Mouse (Mus musculus): ENCODE results near the gene Rxfp4.
"Not testable (repeated sequence)": the region's sequence is repeated elsewhere in the genome, so short reads cannot be mapped to it uniquely, and the experiment has no call there.

Rxfp4 gene

DNA sequence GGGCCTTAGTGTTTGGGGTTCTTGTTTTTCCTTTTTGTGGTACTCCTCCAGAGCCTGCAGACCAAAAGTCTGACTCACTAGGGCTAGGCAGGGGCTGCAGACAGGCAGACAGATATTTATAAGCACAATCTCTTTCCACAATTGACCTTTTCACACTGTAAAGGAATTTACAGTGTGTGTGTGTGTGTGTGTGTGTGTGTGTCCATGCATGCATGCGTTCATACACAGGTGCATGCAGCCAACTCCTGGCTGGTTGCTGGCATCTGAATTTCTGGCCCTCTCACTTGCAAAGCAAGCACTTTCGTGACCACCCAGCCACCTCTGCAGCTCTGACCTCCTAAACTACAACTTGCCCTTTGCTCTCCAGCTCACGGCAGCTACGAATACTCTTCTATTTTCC, 43.9 kb downstream of the Rxfp4 start:
- no peak for DNase-seq (ENCODE audit: low spot score)

DNA sequence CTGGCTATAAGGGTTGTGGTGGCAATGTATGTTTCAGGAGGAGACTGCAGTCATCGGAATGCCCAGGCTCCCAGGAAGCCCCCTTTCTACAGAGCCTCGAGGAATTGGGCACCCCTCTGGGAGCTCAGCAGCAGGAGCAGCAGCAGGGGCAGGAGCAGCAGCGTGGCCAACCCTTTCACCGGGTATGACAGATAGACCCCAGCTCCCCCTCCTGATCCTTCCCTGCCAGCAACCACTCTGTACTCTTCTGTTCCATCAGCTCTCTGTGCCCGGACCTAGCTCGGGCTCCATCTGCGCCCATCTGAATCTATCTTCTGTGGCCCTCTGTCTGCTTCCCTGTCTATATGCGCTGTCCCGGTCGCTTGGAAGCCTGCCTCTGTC, 45.2 kb downstream of the Rxfp4 start:
- DNase-seq (ENCODE audit: low spot score), result no peak

DNA sequence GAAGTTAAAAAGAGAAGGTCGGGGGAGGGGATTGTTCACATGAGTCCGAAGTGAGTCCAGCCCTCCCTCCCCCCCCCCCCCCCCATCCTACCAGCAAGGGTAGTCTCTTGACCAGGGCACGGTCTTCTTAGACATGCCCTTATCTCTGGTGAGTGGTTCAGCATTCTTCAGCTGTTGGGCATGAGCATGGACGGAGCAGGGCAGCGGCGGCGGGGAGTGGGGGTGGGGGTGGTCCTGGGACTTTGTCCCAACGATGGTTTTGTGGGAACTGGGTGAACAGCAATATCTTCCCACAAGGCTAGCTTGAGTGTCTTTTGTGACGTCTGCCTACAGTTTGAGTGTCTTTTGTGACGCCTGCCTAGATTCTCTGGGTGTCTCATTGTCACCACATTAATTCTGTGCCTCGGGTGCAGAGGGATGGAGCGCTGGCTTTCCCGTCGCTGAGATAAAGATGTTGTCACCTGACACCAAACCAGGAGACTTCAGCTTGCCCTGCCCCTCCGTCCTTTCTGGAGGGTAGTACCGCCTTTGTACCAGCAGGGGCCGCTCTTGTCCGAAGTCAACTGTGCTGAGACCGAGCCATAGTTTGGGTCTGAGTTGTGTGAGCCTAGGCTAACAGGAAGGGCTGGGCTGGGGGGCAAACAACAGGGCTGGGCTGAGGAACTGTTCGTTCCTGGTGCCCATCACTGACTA, 45.7 kb downstream of the Rxfp4 start:
- DNase-seq (ENCODE audit: low spot score), result peak; percentile 85

DNA sequence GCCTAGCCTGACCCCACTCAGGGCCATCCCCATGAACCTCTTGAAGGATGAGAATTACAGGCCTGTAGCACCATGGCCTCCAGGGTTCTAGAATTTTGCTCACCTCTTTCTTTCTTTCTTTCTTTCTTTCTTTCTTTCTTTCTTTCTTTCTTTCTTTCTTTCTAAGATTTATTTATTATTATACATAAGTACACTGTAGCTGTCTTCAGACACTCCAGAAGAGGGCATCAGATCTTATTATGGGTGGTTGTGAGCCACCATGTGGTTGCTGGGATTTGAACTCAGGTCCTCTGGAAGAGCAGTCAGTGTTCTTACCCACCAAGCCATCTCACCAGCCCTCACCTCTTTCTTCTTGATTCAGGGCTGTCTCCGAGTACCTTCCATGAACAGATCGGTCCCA, 47.3 kb downstream of the Rxfp4 start, which contains the start of gene Arhgef2:
Gene Arhgef2 (plus strand): TSS at position 301 of the 400 bp plus-strand sequence.
- DNase-seq (ENCODE audit: low spot score), result not testable (repeated sequence)

DNA sequence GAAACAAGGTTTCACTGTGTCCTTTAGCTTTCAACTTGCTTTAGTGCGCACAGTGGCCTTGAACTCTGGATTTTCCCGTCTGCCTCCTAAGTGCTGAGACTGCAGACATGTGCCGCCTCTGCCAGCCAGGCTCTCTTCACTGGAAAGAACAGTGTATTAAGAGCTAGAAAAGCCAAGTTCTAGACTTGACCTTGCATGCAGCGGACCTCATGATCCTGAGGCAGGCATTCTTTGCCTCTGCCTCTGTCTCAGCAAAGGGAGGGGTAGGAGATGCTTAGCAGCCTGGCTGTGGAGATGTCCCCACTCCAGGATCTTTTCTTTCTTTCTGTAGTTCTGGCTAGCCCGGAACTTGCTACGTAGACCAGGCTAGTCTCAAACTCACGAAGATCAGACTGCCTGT, 48.1 kb downstream of the Rxfp4 start:
- no peak for DNase-seq (ENCODE audit: low spot score)

DNA sequence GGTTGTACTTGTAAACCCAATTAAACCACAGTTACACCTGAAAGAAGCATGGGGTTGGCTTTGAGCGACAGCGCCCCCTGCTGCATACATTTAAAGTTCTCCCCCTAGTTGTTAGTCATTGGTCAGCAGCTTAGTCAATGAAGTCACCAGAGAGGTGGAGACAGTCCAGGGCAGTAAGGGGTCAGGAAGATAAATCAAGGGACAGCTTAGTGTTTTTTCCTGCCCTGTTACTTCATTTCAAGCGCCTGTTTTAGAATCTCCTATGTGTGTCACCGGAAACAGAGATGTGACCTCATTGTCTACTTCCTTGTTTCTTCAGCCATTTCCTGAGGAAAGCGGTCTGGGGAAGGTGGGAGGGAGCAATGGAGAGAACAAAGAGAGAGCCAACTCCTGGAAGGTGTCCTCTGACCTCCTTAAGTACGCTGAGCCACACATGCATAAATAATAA, 49.2 kb downstream of the Rxfp4 start:
- DNase-seq (ENCODE audit: low spot score), result no peak

DNA sequence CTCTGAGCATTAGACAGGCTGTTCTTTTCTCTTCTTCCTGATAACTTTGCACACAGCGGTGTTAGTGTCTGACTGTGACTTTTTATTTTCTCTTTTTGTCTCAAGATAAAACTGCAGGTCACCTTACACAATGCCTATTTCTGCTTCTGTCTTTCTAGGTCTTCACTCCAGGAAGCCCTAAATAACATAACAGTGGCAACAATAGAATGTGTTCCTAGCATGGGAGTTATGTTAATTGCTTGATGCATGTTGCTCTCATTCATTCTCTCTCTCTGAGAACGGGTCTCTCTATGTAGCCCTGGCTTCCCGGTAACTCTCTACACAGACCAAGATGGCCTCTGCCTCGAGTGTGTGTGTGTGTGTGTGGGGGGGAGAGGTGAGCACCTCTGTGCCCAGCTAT, 50.5 kb downstream of the Rxfp4 start:
- DNase-seq (ENCODE audit: low spot score), result no peak
